Mouse (Mus musculus): ENCODE measurements around the gene Foxl2. TPM values are rescaled to one million over a fixed set of nuclear protein-coding genes. Genes with fewer than 3 reads are reported as not detected.

The Foxl2 gene
- polyA plus RNA-seq, 2 experiments: not detected

DNA sequence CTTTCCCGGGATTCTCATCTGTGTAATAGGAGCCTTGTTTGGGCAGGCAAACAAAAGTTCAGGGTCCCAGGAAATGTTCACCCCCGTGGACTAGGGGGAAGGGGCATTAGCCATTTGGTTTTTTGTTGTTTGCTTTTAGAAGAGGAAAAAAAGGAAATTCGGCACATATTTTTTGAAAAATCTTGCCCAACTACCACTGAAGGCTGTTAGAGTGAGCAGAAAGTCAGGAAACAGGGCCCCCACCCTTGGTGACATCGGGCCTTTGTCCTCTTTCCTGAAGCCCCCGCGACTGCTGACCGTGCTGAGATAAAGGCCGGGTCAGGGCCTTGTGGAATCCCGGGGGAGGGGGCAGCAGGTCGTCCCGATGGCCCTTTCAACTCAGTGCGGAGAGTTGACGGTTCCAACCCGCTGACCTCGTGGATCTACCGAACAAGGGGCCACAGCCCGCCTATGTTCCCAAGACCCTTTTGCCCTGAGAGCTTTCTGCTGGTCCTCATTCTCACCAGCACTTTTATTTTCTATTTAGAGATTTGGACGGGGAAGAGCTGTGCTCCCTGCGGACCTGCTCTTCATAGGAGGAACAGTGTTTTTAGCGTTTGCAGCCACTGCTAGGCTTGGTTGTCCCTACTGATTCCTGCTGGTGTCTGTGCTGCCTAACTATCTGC, 7.5 kb downstream of the Foxl2 start:
- DNase-seq (ENCODE audit: low read depth in 3 of 3, low spot score in 3 of 3) (no peak), ATAC-seq (ENCODE audit: insufficient read depth) (no peak)
- Histone ChIP-seq H3K4me1 (replicated peaks; ENCODE audit: control insufficient read depth in 2 of 2, insufficient read depth in 2 of 2, low read length in 1 of 2) (no peaks in the 10 kb centered on the region), H3K27ac (no peak overlapping the region), H3K4me2 (ENCODE audit: low read depth) (no peak overlapping the region), H3K27me3 (ENCODE audit: control insufficient read depth, insufficient read depth, low read length) (peaks cover 84% of the 10 kb centered on the region), H3K4me3 (ENCODE audit: insufficient read depth in 1 of 2, low read depth in 2 of 2, low read length in 2 of 2) (no peak overlapping the region), H3K36me3 (replicated peaks; ENCODE audit: control insufficient read depth, insufficient read depth, low read depth) (no peaks in the 10 kb centered on the region), H3K9me3 (ENCODE audit: control insufficient read depth, low read length) (no peaks in the 10 kb centered on the region), H3K9ac (replicated peaks) (no peak overlapping the region)
- TF ChIP-seq EP300 (IDR thresholded peaks at IDR 0.05; ENCODE audit: low read depth) (no peak), CTCF (IDR thresholded peaks at IDR 0.05; ENCODE audit: low read depth) (no peak)
- WGBS (ENCODE audit: insufficient replicate concordance): under 1% methylated on average over 20 of the region's 20 CpGs

- Histone ChIP-seq H3K4me3 (ENCODE audit: insufficient read depth in 1 of 2, low read depth in 2 of 2, low read length in 2 of 2) (no peak overlapping the region), H3K4me2 (ENCODE audit: low read depth) (no peak overlapping the region), H3K4me1 (replicated peaks; ENCODE audit: control insufficient read depth in 2 of 2, insufficient read depth in 2 of 2, low read length in 1 of 2) (no peaks in the 10 kb centered on the region), H3K9me3 (ENCODE audit: control insufficient read depth, low read length) (no peaks in the 10 kb centered on the region), H3K9ac (replicated peaks) (no peak overlapping the region), H3K36me3 (replicated peaks; ENCODE audit: control insufficient read depth, insufficient read depth, low read depth) (no peaks in the 10 kb centered on the region), H3K27ac (no peak overlapping the region), H3K27me3 (ENCODE audit: control insufficient read depth, insufficient read depth, low read length) (peaks cover 73% of the 10 kb centered on the region)
- WGBS (ENCODE audit: insufficient replicate concordance): 6% methylated on average over 18 of the region's 18 CpGs
- no peak for ATAC-seq (ENCODE audit: insufficient read depth)
- TF ChIP-seq EP300 (IDR thresholded peaks at IDR 0.05; ENCODE audit: low read depth): no peak
- TF ChIP-seq CTCF (IDR thresholded peaks at IDR 0.05; ENCODE audit: low read depth): no peak
- no peak for DNase-seq (ENCODE audit: low read depth in 3 of 3, low spot score in 3 of 3)
Measured at GRCm38 (mm10) chr9:98963661-98964060, 8.6 kb downstream of the Foxl2 start.

- DNase-seq (ENCODE audit: low read depth in 3 of 3, low spot score in 3 of 3): no peak
- H3K9ac ChIP-seq (replicated peaks): no peak overlapping the region
- H3K36me3 ChIP-seq (replicated peaks; ENCODE audit: control insufficient read depth, insufficient read depth, low read depth): no peaks in the 10 kb centered on the region
- H3K27ac ChIP-seq: no peak overlapping the region
- H3K9me3 ChIP-seq (ENCODE audit: control insufficient read depth, low read length): no peaks in the 10 kb centered on the region
- no peak for TF ChIP-seq EP300 (IDR thresholded peaks at IDR 0.05; ENCODE audit: low read depth)
- peak; percentile 54 for TF ChIP-seq CTCF (IDR thresholded peaks at IDR 0.05; ENCODE audit: low read depth)
- no peak overlapping the region for H3K4me3 ChIP-seq (ENCODE audit: insufficient read depth in 1 of 2, low read depth in 2 of 2, low read length in 2 of 2)
- no peak for ATAC-seq (ENCODE audit: insufficient read depth)
- H3K4me2 ChIP-seq (ENCODE audit: low read depth): no peak overlapping the region
- no peaks in the 10 kb centered on the region for H3K4me1 ChIP-seq (replicated peaks; ENCODE audit: control insufficient read depth in 2 of 2, insufficient read depth in 2 of 2, low read length in 1 of 2)
- peaks cover 59% of the 10 kb centered on the region for H3K27me3 ChIP-seq (ENCODE audit: control insufficient read depth, insufficient read depth, low read length)
- 3% methylated on average over 18 of the region's 18 CpGs for WGBS (ENCODE audit: insufficient replicate concordance)
Measured at GRCm38 (mm10) chr9:98965084-98965483, 10.0 kb downstream of the Foxl2 start.

GRCm38 (mm10) chr9:98973101-98973521, 18.0 kb downstream of the Foxl2 start:
- H3K4me3 ChIP-seq (ENCODE audit: insufficient read depth in 1 of 2, low read depth in 2 of 2, low read length in 2 of 2): peak overlapping the region in 1 of 2 experiments; percentile 32; a peak in 2 of 4 replicates
- peaks cover 62% of the 10 kb centered on the region for H3K27me3 ChIP-seq (ENCODE audit: control insufficient read depth, insufficient read depth, low read length)
- peak overlapping the region; percentile 45 for H3K4me2 ChIP-seq (ENCODE audit: low read depth)
- H3K9me3 ChIP-seq (ENCODE audit: control insufficient read depth, low read length): no peaks in the 10 kb centered on the region
- no peaks in the 10 kb centered on the region for H3K36me3 ChIP-seq (replicated peaks; ENCODE audit: control insufficient read depth, insufficient read depth, low read depth)
- ATAC-seq (ENCODE audit: insufficient read depth) (no peak), DNase-seq (ENCODE audit: low read depth in 3 of 3, low spot score in 3 of 3) (no peak)
- WGBS (ENCODE audit: insufficient replicate concordance): under 1% methylated on average over 40 of the region's 40 CpGs
- H3K9ac ChIP-seq (replicated peaks): no peak overlapping the region
- no peak overlapping the region for H3K27ac ChIP-seq
- no peaks in the 10 kb centered on the region for H3K4me1 ChIP-seq (replicated peaks; ENCODE audit: control insufficient read depth in 2 of 2, insufficient read depth in 2 of 2, low read length in 1 of 2)
- TF ChIP-seq CTCF (IDR thresholded peaks at IDR 0.05; ENCODE audit: low read depth) (no peak), EP300 (IDR thresholded peaks at IDR 0.05; ENCODE audit: low read depth) (no peak)

GRCm38 (mm10) chr9:98973561-98973960, 18.5 kb downstream of the Foxl2 start:
- WGBS (ENCODE audit: insufficient replicate concordance): 3% methylated on average over 7 of the region's 7 CpGs
- Histone ChIP-seq H3K4me3 (ENCODE audit: insufficient read depth in 1 of 2, low read depth in 2 of 2, low read length in 2 of 2) (peak overlapping the region in 1 of 2 experiments; percentile 32; a peak in 2 of 4 replicates), H3K9me3 (ENCODE audit: control insufficient read depth, low read length) (no peaks in the 10 kb centered on the region), H3K9ac (replicated peaks) (no peak overlapping the region), H3K4me1 (replicated peaks; ENCODE audit: control insufficient read depth in 2 of 2, insufficient read depth in 2 of 2, low read length in 1 of 2) (no peaks in the 10 kb centered on the region), H3K27ac (no peak overlapping the region), H3K36me3 (replicated peaks; ENCODE audit: control insufficient read depth, insufficient read depth, low read depth) (no peaks in the 10 kb centered on the region), H3K27me3 (ENCODE audit: control insufficient read depth, insufficient read depth, low read length) (peaks cover 62% of the 10 kb centered on the region), H3K4me2 (ENCODE audit: low read depth) (no peak overlapping the region)
- no peak for DNase-seq (ENCODE audit: low read depth in 3 of 3, low spot score in 3 of 3)
- TF ChIP-seq EP300 (IDR thresholded peaks at IDR 0.05; ENCODE audit: low read depth) (no peak), CTCF (IDR thresholded peaks at IDR 0.05; ENCODE audit: low read depth) (no peak)
- ATAC-seq (ENCODE audit: insufficient read depth): no peak

Measured in liver, embryonic 14.5 days (tissue).